Mouse (Mus musculus) spleen, postnatal 14 days (tissue): Measurements from ENCODE around the gene Hoxc12.

Experiments
- DNase-seq, 2 experiments: peaks; one replicate each; pipeline ENCODE4 v3.0.0; 2021 to 2022; ENCODE audit warnings: low spot score in 2 of 2

Hoxc12 gene

DNA sequence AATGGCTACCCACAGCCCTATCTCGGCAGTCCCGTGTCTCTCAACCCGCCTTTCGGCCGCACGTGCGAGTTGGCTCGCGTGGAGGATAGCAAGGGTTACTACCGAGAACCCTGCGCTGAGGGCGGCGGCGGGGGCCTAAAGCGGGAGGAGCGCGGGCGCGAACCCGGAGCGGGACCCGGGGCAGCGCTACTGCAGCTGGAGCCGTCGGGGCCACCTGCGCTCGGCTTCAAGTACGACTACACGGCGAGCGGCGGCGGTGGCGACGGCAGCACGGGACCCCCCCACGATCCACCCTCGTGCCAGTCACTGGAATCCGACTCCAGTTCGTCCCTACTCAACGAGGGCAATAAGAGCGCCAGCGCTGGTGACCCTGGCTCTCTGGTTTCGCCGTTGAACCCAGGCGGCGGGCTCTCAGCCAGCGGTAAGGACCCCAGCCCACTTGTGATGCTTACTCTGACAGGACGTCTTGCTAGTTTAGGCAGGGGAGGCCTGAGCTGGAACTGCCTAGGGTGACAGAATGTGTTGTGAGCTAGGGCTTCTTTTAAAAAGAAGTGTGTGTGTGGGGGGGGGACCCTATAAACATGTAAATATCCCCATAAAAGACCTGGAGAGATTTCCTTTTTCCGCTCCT, 594 bp downstream of the Hoxc12 start:
- no peak for DNase-seq

DNA sequence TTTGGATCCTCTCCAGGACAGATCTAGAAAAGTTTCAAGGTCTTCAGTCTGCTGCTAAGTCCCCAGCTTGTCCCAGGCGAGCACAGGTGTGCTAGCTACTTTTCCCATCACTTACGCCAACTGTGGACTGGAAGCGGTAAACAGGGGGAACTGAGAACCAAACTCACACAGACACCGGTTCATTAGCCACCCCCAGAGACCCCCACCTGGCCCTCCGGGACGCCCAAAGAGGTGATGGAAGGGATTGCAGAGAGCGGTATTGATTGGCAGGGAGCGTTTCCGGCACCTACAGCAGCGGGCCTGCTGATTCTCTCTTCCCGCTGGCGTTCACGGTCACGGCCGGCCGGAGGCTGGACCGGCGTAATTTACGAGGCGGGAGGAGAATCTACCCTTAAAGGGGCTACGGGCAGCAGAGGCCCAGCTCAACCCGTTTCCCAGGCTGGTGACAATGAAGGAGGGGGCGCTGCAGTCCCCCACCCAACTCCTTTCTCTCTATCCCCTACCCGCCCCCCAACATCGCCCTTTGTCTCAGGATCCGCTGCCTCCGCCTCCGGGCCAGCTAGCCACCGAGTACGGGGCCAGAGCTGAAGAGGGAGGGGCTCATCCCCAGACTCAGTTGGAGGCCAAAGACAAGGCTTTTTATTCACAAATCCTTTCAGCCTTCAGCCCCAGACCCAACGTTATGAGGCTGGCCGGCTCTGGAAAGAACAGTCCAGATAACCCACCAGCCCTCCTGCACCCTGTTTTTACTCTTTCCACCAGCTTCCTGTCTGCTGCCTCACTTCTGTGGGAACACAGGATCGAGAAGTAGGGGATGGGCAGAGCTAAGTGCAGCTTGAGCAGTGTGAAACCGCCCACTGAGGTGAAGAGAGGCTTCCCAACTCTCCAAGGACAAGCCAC, 2.9 kb downstream of the Hoxc12 start:
- DNase-seq, result no peak

DNA sequence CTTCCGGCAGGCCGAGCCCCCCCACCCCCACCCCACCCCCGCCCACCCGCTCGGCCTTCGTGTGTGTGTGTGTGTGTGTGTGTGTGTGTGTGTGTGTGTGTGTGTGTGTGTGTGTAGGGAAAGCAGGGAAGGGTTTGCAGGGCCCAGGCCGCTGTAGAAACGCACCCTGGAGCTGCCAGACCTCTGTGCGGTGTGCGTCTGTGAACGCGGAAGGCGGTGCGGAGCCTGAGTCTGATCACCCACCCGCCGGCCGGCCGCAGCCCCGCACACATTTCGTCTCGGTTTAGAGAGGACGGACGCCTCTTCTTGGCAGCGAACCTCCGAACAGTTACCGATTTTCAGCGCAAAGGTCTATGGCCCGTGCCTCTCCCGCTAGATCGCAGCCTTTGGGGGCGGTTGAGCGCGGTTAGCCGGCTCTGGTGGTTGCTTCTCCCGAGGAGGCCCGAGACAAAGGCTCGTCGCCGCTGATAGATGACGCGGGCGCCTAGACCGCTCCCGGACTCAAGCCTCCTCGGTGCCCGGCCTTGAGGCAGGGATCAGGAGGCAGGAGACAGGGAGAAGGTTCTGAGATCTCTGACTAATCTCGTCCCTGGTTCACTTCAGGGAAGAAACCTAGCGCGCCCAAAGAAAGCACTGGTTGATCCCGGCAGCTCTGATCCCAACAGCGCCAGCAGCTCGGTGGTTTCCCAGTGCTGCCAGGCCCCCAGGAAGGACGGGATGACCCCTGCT, 6.3 kb downstream of the Hoxc12 start:
- DNase-seq, result no peak

DNA sequence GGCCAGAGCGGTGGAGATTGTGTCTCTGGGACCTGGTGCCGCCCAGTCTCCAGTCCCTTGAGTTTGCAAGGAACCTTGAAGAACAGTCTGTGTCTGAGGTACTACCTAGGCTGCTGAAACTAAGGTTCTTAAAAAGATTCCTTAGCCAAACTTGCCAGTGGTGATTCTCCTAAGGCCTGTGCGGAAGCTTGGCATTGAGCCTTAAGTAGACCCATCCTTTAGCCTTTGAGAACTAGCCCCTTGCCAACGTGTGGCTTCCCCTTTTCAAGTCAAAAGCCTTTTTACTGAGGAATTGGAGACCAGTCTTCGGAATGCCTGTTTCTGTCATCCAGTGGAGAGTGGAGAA, 6.9 kb downstream of the Hoxc12 start:
- no peak for DNase-seq

DNA sequence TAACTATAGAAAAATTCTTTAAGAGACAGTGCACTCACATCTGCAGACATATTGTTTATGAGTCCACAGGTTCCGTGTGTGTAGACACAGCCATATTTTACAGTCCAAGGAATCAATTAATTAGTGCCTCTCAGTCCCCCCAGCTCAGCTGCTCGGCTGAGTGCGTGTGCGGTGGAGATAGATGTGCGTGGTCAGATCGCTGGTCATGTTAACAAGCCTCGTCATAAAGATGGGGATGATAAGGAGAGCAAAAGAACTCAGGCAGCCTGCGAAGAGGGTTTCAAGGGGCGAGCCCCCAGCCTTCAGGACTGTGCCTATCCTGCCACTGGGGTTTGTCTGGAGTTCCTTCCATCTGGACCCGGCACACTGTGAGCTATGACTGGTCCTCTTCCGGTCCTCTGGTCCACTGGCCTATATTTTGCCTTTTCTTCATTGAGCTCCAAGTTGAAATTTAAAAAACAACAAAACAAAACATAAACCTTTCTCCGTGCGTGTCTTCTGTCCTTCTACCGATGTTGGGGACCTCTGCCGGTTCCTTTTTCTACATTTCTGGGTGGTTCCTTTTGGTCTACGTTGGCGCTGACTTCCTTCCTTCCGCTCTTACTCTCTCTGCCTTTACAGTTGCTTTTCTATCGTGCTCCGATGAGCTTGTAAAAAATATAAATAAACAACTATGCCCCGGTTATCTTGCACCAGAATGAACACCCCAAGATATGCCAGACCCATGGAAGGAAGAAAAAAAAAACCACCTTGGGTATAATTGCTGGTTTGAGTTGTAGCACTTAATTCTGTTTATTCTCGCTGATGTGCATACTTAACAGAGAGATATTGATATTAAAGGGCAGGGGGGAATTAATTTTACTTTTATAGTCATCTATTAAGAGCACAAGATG, 8.9 kb downstream of the Hoxc12 start:
- DNase-seq, result no peak

DNA sequence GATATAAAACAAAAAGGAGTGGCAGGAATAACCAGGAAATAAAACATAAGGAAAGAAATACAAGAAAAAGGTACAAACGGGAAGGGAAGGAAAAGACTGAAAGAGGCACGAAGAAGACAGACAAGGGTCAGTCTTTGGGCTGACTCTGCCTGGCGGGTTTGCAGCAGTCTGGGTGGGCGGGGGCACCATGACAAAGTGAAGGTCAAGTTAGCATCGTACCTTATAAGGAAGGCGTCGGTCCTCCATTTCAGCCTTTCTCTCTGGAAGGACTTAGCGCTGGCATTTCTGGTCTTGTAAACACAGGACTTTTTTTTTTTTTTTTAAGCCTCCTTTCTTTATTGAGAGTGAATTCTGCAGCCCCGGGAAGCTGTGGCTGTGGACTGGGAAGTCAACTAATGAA, 10.7 kb downstream of the Hoxc12 start:
- DNase-seq, result no peak

DNA sequence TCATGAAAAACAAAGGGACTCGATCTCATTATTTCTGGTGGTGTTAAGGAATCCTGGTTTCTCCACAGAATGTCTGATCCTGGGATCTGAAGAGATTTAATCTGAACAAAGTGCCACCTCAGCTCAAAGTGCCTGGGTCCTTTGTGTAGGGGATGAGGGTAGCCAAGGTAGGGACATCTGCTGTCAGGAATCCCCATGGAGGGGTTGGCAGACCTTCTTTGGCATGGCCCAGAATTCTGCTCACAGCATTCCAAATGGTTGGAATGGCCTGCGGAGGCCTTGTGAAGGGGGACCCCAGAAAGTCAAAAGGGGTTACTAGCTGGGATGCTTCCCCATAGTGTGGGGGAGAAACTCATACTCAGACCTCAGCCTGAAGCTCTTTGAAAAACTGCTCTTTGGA, 12.3 kb downstream of the Hoxc12 start:
- no peak for DNase-seq

DNA sequence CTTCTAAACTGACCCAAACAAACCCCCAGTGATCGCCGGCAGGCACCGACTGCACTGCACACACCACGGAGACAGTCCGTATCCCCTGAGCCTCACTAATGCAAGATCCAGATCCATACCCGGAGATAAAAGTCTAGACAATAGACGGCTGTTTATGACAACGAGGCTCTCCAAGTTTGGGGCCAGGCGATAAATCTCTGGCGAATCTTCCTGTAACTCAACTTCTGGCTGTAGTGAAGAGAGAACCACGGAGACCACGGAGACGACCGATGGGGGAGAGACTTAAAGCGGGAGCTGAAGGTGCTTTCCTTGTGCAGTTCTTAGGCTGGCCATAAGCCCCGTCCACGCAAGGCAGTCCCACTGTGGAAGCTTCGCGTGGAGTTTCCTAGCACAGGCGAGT, 13.1 kb downstream of the Hoxc12 start:
- DNase-seq, result no peak

DNA sequence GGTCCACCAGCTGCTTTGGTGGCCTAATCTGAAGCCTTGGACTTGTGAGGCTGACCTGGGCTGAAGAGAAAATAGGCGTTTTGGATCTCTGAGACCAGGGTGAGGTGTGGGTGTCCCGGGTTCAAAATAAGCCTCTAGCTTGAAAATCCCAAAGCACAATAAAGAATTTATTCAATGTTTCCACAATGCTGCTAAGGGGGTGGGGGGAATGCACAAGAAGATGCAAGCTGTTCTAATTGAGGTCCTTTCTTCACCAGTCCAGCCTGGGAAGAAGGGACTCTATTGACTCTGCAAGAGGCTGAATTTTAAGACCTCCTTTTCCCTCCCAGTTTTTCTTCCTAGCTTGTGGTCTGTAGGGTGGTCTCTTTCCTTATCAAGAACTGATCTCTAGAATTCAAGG, 14.3 kb downstream of the Hoxc12 start:
- DNase-seq, result no peak

DNA sequence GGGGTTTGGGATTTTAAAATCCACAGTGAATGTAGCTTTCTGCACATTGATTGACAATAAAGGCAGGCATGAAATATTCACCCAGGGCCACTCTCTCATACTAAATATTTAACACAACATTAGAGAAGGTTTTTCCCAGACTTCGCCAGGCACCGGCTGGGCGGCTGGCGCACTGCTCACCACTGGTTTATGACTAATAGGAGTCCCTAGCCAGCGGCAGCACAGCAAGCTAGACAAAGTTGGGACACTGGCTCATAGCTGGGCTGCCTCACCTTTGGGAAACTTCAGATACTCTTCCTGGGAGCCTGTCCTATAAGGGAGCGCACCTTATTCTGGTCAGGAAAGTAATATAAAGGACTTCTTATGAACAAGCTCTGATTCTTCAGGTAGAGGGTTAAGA, 17.0 kb downstream of the Hoxc12 start:
- DNase-seq, result no peak

DNA sequence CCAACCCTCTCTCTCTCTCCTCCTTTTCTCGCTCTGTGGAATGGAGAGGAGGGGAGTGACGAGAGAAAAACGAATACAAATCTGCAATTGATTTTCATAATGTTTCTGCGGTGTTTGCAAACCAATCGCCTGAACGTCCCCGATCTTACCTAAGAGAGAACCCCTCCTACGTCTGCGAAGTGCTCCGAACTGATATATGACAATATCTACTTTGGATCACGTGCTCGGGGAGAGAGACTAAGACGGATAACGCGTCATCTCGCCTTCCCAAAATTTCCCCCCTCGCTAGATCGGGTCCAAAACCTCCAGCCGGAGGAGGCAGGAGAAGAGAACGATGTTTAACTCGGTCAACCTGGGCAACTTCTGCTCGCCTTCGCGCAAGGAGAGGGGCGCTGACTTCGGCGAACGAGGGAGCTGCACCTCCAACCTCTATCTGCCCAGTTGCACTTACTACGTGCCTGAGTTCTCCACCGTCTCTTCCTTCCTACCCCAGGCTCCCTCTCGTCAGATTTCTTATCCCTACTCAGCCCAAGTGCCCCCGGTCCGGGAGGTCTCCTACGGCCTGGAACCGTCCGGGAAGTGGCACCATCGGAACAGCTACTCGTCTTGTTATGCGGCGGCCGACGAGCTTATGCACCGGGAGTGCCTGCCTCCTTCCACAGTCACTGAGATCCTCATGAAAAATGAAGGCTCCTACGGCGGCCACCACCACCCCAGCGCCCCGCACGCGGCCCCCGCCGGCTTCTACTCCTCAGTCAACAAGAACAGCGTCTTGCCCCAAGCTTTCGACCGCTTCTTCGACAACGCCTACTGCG, 17.8 kb downstream of the Hoxc12 start, which contains the start of gene Hoxc11:
Hoxc11 (plus strand) TSS at position 236 of the 815 bp plus-strand sequence.
- no peak for DNase-seq

DNA sequence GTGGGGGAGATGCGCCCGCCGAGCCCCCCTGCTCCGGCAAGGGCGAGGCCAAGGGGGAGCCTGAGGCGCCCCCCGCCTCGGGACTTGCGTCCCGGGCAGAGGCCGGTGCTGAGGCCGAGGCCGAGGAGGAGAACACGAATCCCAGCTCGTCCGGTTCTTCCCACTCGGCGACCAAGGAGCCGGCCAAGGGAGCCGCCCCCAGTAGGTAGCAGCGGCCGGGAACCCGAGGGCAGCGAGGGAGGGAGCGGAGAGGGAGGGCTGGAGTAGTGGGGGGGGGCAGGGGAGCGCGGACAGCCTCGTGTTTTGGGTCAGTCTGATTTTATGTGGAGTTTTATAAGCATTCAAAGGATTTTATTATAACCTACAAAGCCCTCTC, 18.4 kb downstream of the Hoxc12 start:
- DNase-seq, result no peak

DNA sequence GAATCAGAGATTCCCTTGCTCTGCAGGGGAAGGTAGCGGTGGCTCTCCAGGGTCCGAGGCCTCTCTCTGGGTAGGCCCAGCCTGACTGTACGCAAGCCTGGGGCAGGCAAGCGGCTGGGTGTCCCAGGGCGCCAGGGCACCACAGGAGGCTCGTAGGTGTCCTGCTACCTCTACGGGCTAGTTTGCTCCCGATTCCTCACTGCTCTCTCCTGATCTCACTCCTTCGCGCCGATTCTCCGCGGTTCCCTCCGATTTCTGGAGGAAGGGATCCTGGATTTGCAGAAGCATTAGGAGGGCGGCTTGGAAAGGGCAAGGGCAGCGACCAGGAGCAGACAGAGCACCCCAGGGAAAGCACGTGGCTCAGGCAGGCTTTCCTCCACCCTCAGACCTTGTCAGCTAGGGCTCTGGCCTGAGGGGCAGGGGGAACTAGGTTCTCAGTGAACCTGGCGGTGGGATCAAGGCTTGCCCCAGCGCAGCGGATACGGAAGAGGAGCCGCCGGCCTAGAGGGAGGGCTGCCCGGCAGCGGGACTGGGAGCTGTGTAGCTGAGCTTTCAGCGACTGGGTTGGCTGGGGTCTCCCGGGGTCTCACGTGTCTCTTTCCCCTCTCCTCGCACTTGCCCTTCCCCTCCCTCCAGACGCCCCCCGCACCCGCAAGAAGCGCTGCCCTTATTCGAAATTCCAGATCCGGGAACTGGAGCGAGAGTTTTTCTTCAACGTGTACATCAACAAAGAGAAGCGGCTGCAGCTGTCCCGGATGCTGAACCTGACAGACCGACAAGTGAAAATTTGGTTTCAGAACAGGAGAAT, 19.5 kb downstream of the Hoxc12 start:
- DNase-seq, result no peak

DNA sequence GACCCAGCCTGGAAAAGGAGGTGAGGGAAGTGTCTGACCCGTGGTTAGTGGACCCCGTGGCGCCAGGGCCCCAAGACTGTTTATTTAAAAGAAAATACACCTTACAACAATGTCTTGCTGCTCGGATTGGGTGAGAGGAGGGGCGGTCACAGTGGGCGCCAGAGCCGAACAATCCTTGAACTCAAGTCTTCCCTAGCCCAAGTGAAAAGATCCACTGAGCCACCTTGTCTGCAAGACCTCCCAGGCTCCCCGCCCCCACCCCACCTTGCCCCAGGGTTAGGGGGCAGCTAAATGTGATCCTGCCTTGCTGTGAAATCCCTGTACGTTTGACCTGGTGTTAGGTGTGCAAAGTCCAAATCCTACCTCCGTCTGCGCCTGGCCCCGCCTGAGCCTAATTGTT, 20.3 kb downstream of the Hoxc12 start:
- no peak for DNase-seq

DNA sequence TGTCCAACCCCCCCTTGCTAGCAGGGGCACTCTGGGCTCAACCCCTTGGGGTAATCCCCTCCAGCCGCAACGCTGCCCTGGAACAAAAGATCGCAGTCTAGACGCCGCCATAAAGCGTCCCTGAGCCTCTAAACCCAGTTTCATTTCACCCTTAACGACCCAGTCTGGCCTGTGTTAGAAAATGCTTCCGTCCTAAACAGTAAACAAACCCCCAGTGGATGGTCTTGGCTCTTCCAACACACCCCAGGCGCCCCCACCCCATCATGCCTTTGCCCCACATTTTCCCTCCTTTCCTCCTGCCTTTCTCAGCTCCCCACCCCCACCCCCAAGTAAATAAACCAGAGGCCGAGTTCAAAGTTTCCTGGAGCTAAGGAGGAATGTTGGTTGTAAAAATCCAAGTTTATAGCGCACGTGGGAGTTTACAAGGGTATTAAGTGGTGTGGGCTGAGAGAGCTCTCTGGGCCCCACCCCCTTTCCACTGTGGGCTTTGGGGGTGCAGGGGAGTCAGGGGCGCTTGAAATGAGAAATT, 23.2 kb downstream of the Hoxc12 start:
- DNase-seq, result no peak

DNA sequence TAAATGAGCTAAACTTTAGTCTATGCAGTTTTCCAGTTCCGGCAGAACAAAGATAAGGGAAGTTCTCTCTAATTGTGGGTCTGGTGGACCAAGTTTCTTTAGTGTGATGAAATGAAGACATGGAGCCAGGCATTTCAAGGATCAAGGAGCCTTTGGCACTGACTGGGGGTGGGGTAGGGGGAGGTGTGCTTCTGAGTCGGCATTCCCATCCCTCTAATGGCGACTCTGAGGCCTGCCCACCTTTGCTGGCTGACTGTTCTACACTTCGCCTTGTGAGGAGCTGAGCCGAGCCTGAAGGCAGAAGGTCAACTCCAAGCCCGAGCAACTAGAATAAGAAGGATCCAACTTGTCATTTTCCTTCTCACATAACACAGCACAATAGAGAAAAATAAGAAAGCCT, 25.2 kb downstream of the Hoxc12 start:
- DNase-seq, result no peak

DNA sequence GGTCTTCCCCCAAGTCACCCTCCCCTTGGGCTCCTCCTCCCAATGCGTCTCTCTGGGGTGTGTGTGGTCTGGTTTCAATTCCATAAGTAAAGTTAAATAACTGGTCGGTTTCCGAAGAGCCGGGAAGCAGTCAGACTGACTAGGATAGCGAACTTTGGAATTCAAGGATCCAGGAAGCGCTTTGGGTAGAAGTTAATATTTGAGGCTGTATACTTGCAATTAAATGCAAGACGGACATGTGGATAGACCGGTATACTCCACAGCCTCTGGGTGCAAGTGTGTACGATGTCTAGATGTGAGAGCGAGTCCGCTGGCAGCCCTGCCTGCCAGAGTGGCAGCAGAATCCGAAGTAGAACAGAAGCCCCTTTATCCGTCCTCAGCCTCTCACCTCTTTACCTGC, 25.9 kb downstream of the Hoxc12 start:
- no peak for DNase-seq

DNA sequence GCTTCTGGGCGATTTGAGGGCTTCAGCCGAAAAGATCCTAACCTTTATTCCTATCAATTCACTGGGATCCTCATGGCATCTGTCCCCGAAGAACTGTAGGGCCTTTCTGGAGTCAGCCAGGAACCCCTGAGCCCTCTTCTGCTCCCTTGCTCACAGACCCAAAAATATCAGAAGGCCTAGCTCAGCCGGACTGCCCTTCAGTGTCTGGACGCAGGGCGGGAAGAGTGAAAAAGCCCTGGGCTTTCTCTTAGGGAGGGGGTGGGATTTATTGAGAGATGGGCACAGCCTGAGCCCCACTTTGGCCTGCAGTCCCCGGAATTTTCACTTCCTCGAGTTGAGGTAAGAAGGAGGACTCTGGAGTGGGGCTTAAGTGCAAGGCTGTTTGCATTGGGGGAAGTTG, 26.7 kb downstream of the Hoxc12 start:
- no peak for DNase-seq

DNA sequence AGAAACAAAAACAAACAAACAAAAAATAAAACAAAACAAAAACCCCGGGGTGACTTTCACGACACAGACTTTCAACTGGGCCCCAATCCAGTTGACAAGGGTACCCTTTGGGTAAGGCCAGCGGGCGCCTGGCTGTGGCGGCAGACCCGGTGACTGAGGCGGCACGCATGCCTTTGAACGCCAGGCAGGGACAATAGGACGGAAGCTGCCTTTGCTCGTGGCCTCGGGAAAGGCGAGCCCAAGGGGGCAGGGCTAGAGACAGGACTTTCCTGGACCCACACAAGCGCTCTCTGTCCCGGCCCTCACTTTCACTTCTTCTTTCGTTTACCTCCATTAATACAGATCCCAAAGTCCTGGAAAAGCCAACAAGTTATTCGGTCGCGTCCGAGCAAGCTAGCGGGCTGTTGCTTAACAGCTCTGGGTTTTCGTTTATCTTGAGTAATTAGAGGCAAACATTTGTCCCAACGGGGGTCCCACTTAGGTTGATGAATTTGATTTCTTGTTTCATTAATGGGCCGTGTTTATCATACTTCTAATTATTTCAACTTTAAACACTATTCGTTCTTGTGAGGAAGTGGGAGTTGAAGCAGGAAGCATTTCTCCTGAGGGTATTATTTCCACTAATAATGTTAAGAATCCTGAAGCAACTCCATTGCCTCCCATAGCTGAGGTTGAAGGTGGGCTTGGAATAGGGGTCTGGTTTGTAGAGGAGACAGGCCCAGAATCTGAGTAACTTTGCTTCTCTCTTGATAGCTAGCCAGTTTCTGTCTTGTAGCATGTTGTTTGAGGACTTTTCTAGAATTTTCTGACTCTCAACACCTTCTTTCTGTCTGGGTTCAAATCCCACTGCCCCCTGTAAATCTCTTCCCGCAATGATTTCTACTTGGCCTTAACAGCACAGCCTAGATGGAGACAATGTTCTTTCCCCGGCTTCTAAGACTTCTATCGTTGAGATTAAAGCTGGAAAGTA, 27.4 kb downstream of the Hoxc12 start:
- no peak for DNase-seq
